Mouse (Mus musculus): Measurements from ENCODE around the gene Gfm2. TPM values are rescaled to one million over a fixed set of nuclear protein-coding genes. Genes with fewer than 3 reads are reported as not detected.

Gene Gfm2
- total and polyA plus RNA-seq, 2 experiments from 2014 or later: 23.5 to 24.0 TPM

DNA sequence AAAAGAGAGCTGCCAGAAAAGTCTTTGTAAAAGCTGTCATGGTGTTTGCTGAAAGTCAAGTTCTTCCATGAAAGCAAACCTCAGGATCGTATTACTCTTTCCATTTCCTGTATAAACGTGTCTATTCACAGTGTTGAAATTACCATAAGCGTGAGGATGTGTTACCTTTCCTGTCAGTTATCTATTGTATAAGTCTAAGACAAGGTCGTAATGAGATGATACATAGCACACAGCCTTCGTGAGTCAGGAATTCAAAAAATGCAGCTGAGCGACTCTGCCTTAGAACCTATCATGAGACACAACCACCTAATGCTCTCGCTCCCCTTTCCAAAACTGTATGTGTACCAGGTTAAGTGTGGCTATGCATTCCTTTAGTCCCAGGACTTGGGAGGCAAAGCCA, 63.3 kb downstream of the Gfm2 start:
- no peaks in the 10 kb centered on the region for H3K9me3 ChIP-seq (replicated peaks; ENCODE audit: control insufficient read depth, low read length)
- ATAC-seq (ENCODE audit: insufficient read depth, low read depth) (no peak), DNase-seq (ENCODE audit: low spot score) (no peak)
- no peak overlapping the region for H3K4me2 ChIP-seq (ENCODE audit: low read depth, low read length)
- no peak for TF ChIP-seq EP300 (IDR thresholded peaks at IDR 0.05; ENCODE audit: low read depth)
- TF ChIP-seq CTCF (IDR thresholded peaks at IDR 0.05; ENCODE audit: low read depth): no peak
- no peak overlapping the region for H3K9ac ChIP-seq (replicated peaks; ENCODE audit: low read depth, low read length)
- no peaks in the 10 kb centered on the region for H3K4me1 ChIP-seq (ENCODE audit: control insufficient read depth, insufficient read depth)
- no peaks in the 10 kb centered on the region for H3K36me3 ChIP-seq (replicated peaks; ENCODE audit: control insufficient read depth, insufficient read depth, low read length)
- no peak overlapping the region for H3K27ac ChIP-seq (ENCODE audit: low read depth)
- H3K4me3 ChIP-seq (ENCODE audit: low read depth, low read length): no peak overlapping the region
- no peaks in the 10 kb centered on the region for H3K27me3 ChIP-seq (ENCODE audit: control insufficient read depth, insufficient read depth, low read length)
- WGBS: 37% methylated on average over 7 of the region's 7 CpGs

- H3K4me3 ChIP-seq (ENCODE audit: low read depth, low read length): no peak overlapping the region
- no peaks in the 10 kb centered on the region for H3K4me1 ChIP-seq (ENCODE audit: control insufficient read depth, insufficient read depth)
- H3K36me3 ChIP-seq (replicated peaks; ENCODE audit: control insufficient read depth, insufficient read depth, low read length): no peaks in the 10 kb centered on the region
- H3K9ac ChIP-seq (replicated peaks; ENCODE audit: low read depth, low read length): no peak overlapping the region
- no peaks in the 10 kb centered on the region for H3K27me3 ChIP-seq (ENCODE audit: control insufficient read depth, insufficient read depth, low read length)
- no peak overlapping the region for H3K27ac ChIP-seq (ENCODE audit: low read depth)
- no peaks in the 10 kb centered on the region for H3K9me3 ChIP-seq (replicated peaks; ENCODE audit: control insufficient read depth, low read length)
- ATAC-seq (ENCODE audit: insufficient read depth, low read depth) (no peak), DNase-seq (ENCODE audit: low spot score) (no peak)
- no peak overlapping the region for H3K4me2 ChIP-seq (ENCODE audit: low read depth, low read length)
- TF ChIP-seq EP300 (IDR thresholded peaks at IDR 0.05; ENCODE audit: low read depth): no peak
- TF ChIP-seq CTCF (IDR thresholded peaks at IDR 0.05; ENCODE audit: low read depth): no peak
- WGBS: 64% methylated on average over 4 of the region's 4 CpGs
Measured at GRCm38 (mm10) chr13:97201896-97202295, 64.2 kb downstream of the Gfm2 start.

GRCm38 (mm10) chr13:97205052-97205701, 67.4 kb downstream of the Gfm2 start:
- Histone ChIP-seq H3K27ac (ENCODE audit: low read depth) (peak overlapping the region; percentile 71), H3K4me1 (ENCODE audit: control insufficient read depth, insufficient read depth) (no peaks in the 10 kb centered on the region), H3K27me3 (ENCODE audit: control insufficient read depth, insufficient read depth, low read length) (no peaks in the 10 kb centered on the region), H3K9ac (replicated peaks; ENCODE audit: low read depth, low read length) (no peak overlapping the region), H3K4me3 (ENCODE audit: low read depth, low read length) (peak overlapping the region; percentile 41), H3K36me3 (replicated peaks; ENCODE audit: control insufficient read depth, insufficient read depth, low read length) (no peaks in the 10 kb centered on the region), H3K4me2 (ENCODE audit: low read depth, low read length) (peak overlapping the region; percentile 64), H3K9me3 (replicated peaks; ENCODE audit: control insufficient read depth, low read length) (no peaks in the 10 kb centered on the region)
- DNase-seq (ENCODE audit: low spot score): peak; percentile 77
- TF ChIP-seq EP300 (IDR thresholded peaks at IDR 0.05; ENCODE audit: low read depth): no peak
- TF ChIP-seq CTCF (IDR thresholded peaks at IDR 0.05; ENCODE audit: low read depth): peak; percentile 69
- WGBS: 5% methylated on average over 18 of the region's 18 CpGs
- peak; percentile 86 for ATAC-seq (ENCODE audit: insufficient read depth, low read depth)

DNA sequence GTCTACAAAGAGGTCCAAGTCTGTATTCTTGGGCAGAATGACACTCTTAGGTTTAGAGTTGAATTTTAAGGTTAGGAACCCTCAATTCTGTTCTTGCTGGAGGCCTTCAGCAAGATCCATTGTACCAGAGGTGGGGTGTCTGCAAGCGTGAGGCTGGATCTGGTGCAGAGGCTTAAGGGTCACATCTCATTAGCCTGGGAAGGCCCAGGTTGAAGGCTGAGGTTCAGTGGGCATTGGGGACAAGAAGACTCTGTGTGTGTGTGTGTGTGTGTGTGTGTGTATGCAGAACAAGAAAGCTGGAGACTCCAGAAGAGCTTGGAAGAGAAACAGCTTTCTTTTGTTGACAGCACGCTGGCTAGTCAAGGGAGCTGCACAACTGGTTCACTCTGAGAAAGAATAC, 68.3 kb downstream of the Gfm2 start:
- Histone ChIP-seq H3K9ac (replicated peaks; ENCODE audit: low read depth, low read length) (no peak overlapping the region), H3K4me2 (ENCODE audit: low read depth, low read length) (no peak overlapping the region), H3K27ac (ENCODE audit: low read depth) (no peak overlapping the region), H3K27me3 (ENCODE audit: control insufficient read depth, insufficient read depth, low read length) (no peaks in the 10 kb centered on the region), H3K4me3 (ENCODE audit: low read depth, low read length) (no peak overlapping the region), H3K36me3 (replicated peaks; ENCODE audit: control insufficient read depth, insufficient read depth, low read length) (no peaks in the 10 kb centered on the region), H3K9me3 (replicated peaks; ENCODE audit: control insufficient read depth, low read length) (no peaks in the 10 kb centered on the region), H3K4me1 (ENCODE audit: control insufficient read depth, insufficient read depth) (no peaks in the 10 kb centered on the region)
- ATAC-seq (ENCODE audit: insufficient read depth, low read depth) (no peak), DNase-seq (ENCODE audit: low spot score) (no peak)
- TF ChIP-seq CTCF (IDR thresholded peaks at IDR 0.05; ENCODE audit: low read depth) (no peak), EP300 (IDR thresholded peaks at IDR 0.05; ENCODE audit: low read depth) (no peak)
- WGBS: 80% methylated on average over 2 of the region's 2 CpGs

DNA sequence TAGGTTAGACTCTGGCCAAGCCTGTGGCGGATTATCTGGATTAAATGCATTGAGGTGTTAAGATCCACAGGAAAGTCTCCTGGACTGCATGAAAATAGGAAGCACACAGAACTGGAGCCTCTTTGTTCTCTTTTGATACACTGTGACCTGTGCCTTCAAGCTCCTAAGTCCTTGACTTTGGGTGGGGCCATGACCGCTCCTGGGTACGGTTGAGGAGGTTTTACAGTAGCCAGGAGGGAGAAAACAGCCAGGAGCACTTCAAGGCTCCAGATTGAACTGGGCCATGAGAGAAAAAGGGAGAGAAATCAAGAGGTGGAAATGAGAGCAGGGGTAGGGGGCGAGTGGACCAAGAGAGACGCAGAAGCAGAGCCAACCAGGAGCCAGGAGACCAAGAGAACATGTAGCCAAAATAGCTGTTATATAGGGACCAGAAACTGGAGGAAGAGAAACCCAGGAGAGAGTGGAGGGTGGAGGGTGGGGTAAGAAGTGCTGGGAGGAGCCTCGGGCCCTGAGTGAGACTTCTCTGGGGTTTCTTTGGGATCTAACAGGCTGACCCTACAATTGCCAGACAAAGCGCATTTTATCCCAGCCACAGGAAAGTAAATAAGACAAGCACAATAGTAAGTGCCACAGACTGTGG, 69.9 kb downstream of the Gfm2 start:
- ATAC-seq (ENCODE audit: insufficient read depth, low read depth): no peak
- H3K27ac ChIP-seq (ENCODE audit: low read depth): no peak overlapping the region
- no peak overlapping the region for H3K4me3 ChIP-seq (ENCODE audit: low read depth, low read length)
- H3K36me3 ChIP-seq (replicated peaks; ENCODE audit: control insufficient read depth, insufficient read depth, low read length): no peaks in the 10 kb centered on the region
- no peaks in the 10 kb centered on the region for H3K27me3 ChIP-seq (ENCODE audit: control insufficient read depth, insufficient read depth, low read length)
- WGBS: 76% methylated on average over 7 of the region's 7 CpGs
- no peaks in the 10 kb centered on the region for H3K9me3 ChIP-seq (replicated peaks; ENCODE audit: control insufficient read depth, low read length)
- no peak overlapping the region for H3K4me2 ChIP-seq (ENCODE audit: low read depth, low read length)
- DNase-seq (ENCODE audit: low spot score): no peak
- no peaks in the 10 kb centered on the region for H3K4me1 ChIP-seq (ENCODE audit: control insufficient read depth, insufficient read depth)
- H3K9ac ChIP-seq (replicated peaks; ENCODE audit: low read depth, low read length): no peak overlapping the region
- TF ChIP-seq CTCF (IDR thresholded peaks at IDR 0.05; ENCODE audit: low read depth): no peak
- no peak for TF ChIP-seq EP300 (IDR thresholded peaks at IDR 0.05; ENCODE audit: low read depth)
